Mouse (Mus musculus): ENCODE data around the gene Wdr5.

The Wdr5 gene

DNA sequence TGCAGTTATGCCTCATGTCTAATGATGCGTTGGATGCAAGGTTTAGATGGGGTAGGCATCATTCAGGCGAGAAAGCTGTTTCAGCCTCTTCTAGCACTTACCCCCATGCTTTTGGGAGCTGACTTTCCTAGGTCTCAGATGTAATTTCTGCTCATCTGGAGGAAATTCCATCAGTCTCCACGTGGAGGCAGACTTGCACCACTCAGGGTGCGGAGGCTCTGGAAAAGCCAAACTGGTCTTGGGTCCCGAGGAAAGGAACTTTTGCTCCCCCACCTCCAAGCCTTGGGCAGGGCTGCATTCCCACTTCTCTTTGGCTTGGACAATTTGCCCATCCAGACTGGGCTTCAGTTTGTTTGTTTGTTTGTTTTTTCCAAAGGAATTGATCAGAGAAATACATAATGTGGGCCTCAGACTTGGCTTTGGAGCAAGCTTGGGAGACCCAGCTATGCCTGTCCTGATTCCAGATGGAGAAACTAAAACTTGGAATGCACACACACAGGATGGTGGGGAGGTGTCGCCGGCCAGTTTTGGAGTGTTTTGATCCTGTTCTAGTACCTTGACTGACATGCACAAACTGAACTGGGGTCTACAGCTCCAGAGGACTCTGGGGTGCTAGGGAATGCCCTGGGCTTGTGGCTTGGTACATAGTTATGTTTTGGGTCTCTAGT lies 37.8 kb downstream of the Wdr5 start:
- DNase-seq, result peak; percentile 80

DNA sequence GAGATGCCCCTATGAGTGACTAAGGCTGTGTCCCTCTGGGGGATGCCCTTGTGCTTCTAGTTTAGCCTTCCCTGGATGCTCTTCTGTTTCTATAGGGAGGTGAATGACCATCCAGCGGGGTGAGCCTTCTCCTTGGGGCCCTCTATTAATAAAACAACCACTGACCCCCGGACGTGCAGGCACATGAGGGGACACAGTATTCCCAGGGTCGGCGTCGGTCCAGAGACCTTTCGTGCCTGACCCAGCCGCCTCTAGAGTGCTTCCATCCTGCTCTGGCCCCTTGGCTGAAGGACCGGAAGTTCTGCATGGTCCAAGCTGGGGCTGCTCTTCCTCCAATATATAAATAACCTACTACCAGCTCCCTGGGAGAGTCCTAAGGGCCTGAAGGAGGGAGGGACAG lies 39.4 kb downstream of the Wdr5 start:
- DNase-seq, result no peak

DNA sequence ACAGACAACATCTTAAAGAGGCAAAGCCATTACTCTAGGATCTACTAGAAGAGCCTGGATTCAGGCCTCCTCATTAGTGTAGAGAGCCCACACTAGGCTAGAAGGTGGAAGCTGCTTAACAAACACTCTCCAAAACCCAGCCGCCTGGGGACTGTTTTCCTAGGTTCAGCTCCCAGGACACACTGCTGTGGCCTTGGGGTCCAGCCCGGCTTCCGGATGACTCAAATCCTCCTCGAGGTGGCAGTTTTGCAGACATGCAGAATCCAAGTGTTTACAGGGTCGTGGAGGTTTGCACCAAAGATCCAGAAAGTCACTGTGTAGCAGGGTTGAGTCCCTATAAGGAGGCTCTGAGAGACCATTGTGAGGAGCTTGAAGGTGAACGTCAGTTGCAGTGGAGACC lies 42.0 kb downstream of the Wdr5 start:
- no peak for DNase-seq

DNA sequence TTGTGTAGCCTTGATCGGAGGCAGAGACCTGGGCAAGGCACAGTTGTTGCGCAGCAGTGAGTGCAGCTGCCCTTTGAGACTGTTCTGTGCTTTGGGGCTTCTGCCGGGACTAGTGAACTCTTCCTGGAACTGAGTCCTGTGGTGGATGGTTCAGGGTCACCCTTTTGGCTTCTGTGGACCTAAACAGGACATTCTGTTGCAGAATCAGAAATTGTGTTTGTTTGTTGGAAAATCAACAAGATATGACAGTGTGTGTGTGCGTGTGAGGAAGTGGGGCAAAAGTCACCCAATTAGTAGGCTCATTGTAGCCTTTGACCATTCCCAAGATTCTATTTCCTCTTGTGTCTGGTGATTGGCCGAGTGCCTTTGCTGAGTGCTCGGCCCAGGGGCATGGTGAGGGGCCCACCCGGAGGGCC lies 45.8 kb downstream of the Wdr5 start:
- no peak for DNase-seq

DNA sequence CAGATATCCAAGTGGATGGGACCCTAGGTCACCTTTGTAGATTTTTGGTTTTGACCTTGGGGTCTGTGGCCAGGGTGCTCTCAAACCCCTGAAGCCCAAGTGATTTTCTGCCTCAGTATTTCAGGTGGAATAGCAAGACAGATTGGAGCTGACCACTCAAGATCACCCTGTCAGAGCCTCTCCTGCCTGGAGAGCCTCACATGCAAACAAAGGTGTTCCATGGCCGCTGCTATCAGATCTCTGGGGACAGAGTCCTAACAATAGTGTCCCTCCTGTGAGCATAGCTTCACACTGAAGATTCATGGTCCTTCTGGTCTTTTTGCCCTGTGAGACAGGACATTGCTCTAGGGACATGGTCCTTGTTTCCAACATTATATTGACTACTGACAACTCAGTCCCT lies 46.2 kb downstream of the Wdr5 start:
- DNase-seq, result no peak

DNA sequence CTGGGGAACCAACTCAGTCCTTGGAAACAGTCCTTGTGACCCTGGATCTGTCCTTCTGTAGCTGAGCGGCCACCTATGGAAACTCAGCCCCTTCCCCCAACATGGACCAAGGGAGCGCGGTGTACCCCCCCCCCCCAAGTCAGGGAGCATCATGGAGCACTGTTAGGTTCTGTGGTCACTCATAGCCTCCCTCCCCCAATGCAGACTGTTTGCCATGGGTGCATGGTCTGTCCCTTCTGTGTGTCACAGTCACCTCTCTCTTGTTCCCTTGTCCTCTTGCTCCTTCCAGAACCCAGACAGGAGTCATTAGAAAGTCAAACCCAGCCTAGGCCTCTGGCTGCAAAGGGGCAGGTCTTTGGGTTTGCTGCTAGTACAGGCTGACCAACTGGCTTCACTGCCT lies 46.9 kb downstream of the Wdr5 start:
- no peak for DNase-seq

DNA sequence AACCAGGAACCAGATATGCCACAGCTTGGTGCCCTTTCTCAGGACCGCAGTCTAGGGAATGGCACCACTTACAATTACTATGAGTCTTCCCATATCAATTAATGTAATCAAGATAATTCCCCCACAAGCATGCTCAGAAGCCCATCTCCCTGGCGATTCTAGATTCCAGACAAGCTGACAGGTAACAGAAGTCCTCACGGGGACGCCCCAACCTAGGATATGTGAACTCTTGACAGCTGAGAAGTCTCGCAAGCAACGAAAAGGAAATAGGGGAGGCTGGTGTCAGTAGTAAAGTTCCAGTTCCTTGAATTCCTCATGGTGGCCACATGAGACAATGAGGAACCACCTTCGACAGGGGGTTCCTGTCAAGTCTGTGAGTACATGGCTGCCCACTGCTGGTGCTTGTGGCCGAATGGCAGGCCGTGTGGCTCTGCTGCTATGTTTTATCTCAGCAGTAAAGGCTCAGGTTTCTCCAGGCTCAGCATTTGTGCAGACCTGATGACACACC lies 48.7 kb downstream of the Wdr5 start:
- DNase-seq, result no peak

DNA sequence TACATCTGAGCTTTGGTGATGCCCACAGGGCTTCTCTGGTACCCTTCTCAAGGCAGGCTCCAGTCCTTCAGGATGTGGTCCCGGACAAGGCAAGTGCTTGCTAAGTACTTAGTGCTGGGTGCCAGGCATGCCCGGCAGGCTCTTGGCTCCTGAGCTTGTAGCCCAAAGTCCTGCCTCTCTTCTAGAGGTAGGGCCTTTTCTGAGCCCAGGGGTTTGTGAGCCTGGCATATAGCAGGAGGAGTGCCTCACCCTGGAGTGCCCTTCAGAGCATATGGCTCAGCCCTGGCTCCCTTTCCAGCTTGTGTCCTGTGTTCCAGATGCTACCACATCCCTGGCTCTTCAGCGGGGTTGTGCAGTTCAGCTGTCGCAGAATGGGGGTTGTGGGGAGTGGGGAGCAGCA lies 49.7 kb downstream of the Wdr5 start:
- no peak for DNase-seq

DNA sequence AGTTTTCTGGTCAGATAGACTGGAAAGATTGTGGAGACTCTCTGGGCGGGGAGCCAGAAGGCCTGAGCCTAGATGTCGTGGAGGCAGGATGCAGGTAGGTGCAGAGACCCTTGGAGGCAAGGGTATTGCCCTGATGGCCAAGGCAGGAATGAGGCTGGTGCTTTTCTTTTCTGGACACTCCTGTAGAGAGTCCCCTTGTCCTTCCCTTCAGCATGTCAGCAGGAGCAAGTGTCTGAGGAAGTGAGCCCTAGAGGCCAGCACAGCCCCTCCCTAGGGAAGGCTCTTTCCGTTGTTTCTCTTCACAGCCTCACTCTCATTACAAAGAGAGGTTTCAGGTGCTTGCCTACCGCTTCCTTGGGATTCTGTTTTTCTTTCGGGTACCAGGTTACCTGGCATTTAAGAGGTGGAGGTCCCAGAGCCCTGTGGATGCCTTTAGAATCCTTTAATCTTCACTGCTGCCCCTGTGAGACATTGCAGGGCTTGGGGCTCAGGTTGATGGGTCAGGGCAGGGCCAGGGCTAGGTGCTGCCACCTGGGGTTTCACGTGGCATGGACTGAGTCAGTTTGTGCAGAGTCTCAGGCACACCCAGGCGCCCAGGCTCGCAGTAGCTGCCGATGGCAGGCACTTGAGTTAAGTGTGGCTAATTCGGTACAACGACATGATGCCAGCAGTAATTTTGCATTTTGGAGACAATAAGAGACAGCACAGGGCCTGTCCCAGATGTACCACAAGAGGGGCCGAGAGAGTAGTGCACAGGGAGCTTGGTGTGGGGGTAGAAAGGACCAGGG lies 50.6 kb downstream of the Wdr5 start:
- DNase-seq, result no peak

DNA sequence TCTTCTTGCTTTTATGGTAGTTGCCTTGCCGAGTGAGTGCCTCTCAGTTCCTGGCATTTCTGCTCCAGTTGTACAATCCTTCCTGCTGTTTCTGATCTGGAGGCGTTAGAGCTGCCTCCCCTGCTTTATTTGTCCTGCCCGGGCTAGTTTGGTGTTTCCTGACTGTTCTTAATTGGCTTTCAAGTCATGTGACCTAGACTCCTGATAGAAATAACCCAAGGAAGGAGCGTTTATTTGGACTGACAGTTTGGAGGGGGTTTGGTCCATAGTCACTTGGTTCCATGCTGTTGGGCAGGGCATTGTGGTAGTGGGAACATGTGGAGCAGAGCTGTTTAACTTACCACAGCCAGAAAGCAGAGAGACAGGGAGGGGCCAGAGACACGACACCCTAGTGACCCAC lies 55.9 kb downstream of the Wdr5 start:
- DNase-seq, result no peak

DNA sequence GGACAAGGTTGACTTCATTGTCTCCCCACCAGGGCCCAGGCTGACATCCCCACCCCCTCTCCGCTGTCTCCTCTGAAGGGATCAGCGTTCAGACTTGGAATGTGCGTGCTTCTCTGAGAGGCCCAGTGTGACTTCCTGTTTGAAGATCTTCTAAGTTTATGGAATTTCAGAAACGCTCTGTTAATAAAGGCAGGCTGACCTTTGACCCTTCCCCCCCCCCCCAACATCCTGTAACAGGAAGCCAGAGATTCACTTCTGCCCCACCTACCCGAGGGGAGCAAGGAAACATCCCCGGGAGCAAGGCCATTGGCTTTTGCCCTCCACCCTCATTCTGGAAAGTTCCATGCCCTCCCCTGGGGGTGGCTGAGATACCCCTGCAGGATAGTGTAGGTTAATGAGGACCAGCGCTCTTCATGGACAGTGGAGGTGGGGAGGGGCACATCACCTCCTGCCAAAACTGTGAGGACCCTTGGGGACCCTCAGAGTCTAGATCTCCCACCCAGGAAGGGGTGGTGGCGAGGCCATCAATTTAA lies 57.4 kb downstream of the Wdr5 start:
- peak; percentile 11 for DNase-seq

DNA sequence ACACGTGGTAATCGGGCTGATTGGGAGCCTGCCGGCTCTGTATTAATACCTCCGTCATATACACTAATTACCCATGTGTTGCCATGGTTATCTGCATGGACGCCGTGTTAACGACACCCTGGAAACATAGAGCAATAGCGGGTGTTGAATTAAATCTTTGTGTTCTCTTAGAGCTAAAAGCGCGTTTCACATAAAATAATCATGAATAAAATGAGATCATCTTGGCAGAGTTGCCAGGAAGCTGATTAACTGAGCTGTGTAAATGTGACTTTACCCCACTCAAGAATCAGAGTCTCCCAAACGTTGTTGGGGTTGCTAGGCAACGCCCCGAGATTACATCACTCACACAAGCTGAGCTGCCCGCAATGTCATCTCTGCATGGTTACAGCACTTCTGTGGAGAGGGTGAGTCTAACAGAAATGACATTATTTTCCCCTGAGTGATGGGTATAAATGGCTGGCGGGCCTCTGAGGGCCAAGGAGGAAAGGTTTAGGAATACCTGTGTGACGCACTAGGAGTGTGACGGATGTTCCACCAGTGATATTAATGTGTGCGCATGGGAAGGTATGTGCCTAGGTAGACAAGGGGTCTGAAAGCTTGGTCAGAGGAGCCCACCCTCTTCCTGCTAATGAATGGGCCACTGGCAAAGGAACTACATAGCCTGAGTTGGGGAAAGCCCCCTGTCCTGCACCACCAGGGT lies 58.1 kb downstream of the Wdr5 start:
- DNase-seq, result peak; percentile 71

DNA sequence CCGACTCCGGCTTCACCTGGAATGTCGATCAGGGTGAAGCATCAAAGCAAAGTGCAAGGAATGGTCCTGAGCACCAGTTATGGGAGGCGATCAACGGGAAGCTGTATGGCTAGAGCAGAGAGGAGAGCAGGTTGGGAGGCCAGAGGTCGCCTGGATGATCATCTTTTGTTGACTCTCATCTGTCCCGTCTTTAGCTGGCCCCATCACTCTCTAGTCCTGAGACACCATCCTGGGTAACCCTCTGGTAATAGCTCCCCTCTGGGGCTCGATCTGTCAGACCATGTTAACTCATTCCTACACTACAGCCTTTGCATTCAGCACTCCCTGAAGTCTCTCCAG lies 58.6 kb downstream of the Wdr5 start:
- no peak for DNase-seq

DNA sequence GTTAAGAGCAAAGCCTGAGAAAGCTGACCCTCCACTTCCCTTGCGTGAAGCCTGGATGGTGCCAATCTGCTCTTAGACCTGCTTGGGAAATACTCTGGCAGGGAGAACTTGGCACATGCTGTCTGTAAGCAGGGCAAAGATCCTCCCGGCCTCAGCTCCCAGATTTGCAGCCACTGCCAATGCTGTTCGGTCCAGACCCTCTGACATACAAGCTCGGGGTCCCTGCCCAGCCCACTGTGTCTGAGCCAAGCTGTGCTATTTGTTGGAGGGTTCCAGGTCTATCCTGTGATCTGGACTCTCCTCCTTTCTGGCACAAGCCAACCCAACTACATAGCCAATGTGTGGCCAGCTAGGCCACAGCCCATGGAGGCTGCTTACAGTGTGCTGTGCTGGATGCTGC lies 61.5 kb downstream of the Wdr5 start:
- DNase-seq, result no peak

DNA sequence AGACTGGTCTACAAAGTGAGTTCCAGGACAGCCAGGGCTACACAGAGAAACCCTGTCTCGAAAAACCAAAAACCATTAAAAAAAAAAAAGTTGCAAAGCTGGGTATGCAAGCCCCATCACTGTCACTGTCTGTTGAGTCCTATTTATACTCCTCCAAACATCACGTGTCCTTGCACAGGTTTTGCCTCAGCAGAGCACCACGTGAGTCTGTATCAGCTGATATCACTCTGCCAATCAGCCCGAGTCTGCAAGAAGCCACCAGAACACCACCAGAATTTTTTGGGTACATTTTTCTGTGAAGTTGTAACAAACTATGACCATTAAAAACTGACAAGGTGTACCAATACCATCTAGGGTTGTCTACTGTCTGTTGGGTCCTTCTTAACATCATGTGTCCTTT lies 63.6 kb downstream of the Wdr5 start:
- no peak for DNase-seq

DNA sequence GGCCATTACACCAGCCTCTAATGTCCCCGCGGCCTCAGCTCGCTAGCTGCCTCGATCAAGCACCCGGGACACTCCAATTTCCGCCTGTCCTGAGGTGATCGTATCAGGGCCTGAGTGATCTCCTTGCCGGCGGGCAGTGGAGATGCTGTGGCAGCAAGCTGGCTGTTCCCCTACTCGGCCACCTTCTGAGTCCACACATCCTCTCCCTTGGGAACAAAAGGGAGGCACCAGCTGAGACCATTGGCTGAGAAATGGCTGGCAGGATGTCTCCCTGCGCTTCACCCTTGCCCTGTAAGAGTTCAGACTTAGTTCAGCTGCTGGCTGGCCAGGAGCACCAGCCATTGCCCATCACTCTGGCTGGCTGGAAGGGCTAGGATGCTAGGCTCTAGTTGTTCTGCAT lies 67.2 kb downstream of the Wdr5 start:
- no peak for DNase-seq

DNA sequence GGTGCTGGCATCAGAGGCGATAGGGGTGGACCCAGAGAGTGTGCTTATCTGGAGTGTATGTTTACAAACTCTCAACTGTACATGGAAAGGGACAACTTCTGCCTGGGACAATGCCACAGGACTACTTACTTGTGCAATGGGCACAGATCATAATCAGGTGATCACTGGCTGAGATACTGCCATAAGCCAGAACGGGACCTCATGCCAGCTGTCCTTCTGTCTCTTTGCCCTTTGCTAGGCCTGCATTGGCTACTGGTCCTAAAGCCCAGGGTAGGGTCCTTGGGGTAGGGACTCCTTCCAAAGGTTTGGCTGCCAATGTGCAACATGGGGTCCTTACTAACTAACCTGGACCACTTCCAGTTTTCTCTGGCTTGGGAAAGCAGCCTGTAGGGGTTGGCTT lies 68.1 kb downstream of the Wdr5 start:
- DNase-seq, result no peak

DNA sequence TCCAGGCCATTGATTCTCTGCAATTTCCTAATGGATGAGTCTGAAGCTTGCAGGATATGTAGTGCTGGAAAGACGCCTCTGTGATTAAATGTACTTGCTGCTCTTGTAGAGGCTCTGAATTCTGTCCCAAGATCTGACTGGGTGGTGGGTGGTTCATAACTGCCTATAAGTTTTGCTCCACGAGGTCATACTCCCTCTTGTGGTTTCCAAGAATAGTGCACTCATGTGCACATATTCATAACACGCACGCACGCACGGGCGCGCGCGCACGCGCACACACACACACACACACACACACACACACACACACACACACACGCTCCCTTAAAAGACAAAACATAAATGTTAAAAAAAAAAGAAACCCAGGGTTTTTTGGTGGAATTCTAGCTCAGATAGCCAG lies 69.6 kb downstream of the Wdr5 start:
- no peak for DNase-seq

All from right cerebral cortex, postnatal 4 days (tissue).